Mouse (Mus musculus): ENCODE measurements around the gene Art5. TPM values are rescaled to one million over a fixed set of nuclear protein-coding genes. Genes with fewer than 3 reads are reported as not detected.
A peak's percentile ranks its signal among the peaks of the same experiment; 100 is the strongest.

Gene Art5
- polyA plus RNA-seq, 1 experiment = 6.9 TPM

DNA sequence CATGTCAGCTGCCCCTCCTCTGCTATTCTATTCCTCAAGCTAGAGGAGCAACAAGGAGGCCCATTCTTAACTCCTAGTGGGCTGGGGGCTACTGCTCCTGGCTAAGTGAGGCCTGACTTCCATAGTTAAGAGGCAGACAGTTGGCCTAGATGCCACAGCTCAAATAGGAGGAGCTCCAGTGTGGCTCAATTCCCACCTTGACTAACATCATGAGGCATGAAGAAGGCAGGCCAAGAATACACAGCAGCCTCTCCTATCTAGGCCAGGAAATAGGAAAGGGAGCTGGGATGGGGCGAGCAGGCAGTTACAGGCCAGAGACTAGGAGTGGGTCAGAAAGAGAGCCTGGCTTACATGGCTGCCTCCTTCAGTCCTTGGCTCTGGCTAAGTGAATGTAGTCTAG, 1.1 kb downstream of the Art5 start:
- Histone ChIP-seq H3K4me3 (no peak overlapping the region), H3K27me3 (ENCODE audit: control insufficient read depth, insufficient read depth, insufficient read length) (peaks cover 20% of the 10 kb centered on the region), H3ac (ENCODE audit: control insufficient read depth, insufficient read length) (no peak overlapping the region), H3K36me3 (ENCODE audit: control insufficient read depth, insufficient read depth) (no peaks in the 10 kb centered on the region), H3K4me2 (ENCODE audit: low read depth) (no peak overlapping the region), H3K79me2 (ENCODE audit: control insufficient read depth, insufficient read depth) (no peaks in the 10 kb centered on the region)
- TF ChIP-seq POLR2AphosphoS2 (IDR thresholded peaks at IDR 0.05; ENCODE audit: insufficient read length, low read depth) (peak; percentile 12), REST (IDR thresholded peaks at IDR 0.05; ENCODE audit: insufficient read depth, insufficient read length) (no peak)

DNA sequence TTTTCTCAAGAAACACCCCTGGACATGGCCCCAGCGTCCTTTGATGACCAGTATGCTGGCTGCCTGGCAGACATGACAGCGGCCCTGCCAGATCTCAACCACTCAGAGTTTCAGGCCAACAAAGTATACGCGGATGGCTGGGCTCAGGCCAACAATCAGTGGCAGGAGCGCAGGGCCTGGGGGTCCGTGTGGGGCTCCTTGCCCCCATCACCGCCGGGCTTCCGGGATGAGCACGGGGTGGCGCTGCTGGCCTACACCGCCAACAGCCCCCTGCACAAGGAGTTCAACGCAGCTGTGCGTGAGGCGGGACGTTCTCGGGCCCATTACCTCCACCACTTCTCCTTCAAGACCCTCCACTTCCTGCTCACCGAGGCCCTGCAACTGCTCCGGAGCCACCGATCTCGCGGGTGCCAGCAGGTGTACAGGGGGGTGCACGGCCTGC, 2.6 kb downstream of the Art5 start:
- Histone ChIP-seq H3K4me2 (ENCODE audit: low read depth) (no peak overlapping the region), H3ac (ENCODE audit: control insufficient read depth, insufficient read length) (no peak overlapping the region), H3K79me2 (ENCODE audit: control insufficient read depth, insufficient read depth) (no peaks in the 10 kb centered on the region), H3K36me3 (ENCODE audit: control insufficient read depth, insufficient read depth) (no peaks in the 10 kb centered on the region), H3K4me3 (no peak overlapping the region), H3K27me3 (ENCODE audit: control insufficient read depth, insufficient read depth, insufficient read length) (peaks cover 15% of the 10 kb centered on the region)
- TF ChIP-seq POLR2A (IDR thresholded peaks at IDR 0.05; ENCODE audit: insufficient read length, low read depth) (no peak), MYOG (IDR thresholded peaks at IDR 0.05; ENCODE audit: control insufficient read depth in 1 of 3, insufficient read depth in 1 of 3, insufficient read length in 2 of 3, low read depth in 2 of 3) (no peak), USF1 (IDR thresholded peaks at IDR 0.05; ENCODE audit: low read depth) (no peak), TCF12 (IDR thresholded peaks at IDR 0.05; ENCODE audit: insufficient read depth, poor library complexity, severe bottlenecking) (no peak), REST (IDR thresholded peaks at IDR 0.05; ENCODE audit: insufficient read depth, insufficient read length) (no peak), CEBPB (IDR thresholded peaks at IDR 0.05; ENCODE audit: insufficient read depth, poor library complexity, severe bottlenecking) (no peak), E2F4 (IDR thresholded peaks at IDR 0.05; ENCODE audit: insufficient read depth) (no peak), TCF3 (IDR thresholded peaks at IDR 0.05; ENCODE audit: insufficient read length, low read depth) (no peak), MYOD1 (IDR thresholded peaks at IDR 0.05; ENCODE audit: control insufficient read depth in 1 of 3, insufficient read length in 2 of 3, low read depth in 2 of 3) (no peak), POLR2AphosphoS2 (IDR thresholded peaks at IDR 0.05; ENCODE audit: insufficient read length, low read depth) (no peak), SRF (IDR thresholded peaks at IDR 0.05; ENCODE audit: control insufficient read depth, insufficient read length, low read depth) (no peak), MAX (IDR thresholded peaks at IDR 0.05; ENCODE audit: low read depth) (no peak)

- H3K4me2 ChIP-seq (ENCODE audit: low read depth) = peak overlapping the region; percentile 68
- peaks cover 15% of the 10 kb centered on the region for H3K27me3 ChIP-seq (ENCODE audit: control insufficient read depth, insufficient read depth, insufficient read length)
- H3ac ChIP-seq (ENCODE audit: control insufficient read depth, insufficient read length) = no peak overlapping the region
- no peaks in the 10 kb centered on the region for H3K79me2 ChIP-seq (ENCODE audit: control insufficient read depth, insufficient read depth)
- no peaks in the 10 kb centered on the region for H3K36me3 ChIP-seq (ENCODE audit: control insufficient read depth, insufficient read depth)
- TF ChIP-seq E2F4 (IDR thresholded peaks at IDR 0.05; ENCODE audit: insufficient read depth) (no peak), SRF (IDR thresholded peaks at IDR 0.05; ENCODE audit: control insufficient read depth, insufficient read length, low read depth) (no peak), CEBPB (IDR thresholded peaks at IDR 0.05; ENCODE audit: insufficient read depth, poor library complexity, severe bottlenecking) (no peak), POLR2AphosphoS2 (IDR thresholded peaks at IDR 0.05; ENCODE audit: insufficient read length, low read depth) (no peak), REST (IDR thresholded peaks at IDR 0.05; ENCODE audit: insufficient read depth, insufficient read length) (no peak), MYOD1 (IDR thresholded peaks at IDR 0.05; ENCODE audit: control insufficient read depth in 1 of 3, insufficient read length in 2 of 3, low read depth in 2 of 3) (no peak), MAX (IDR thresholded peaks at IDR 0.05; ENCODE audit: low read depth) (no peak), TCF3 (IDR thresholded peaks at IDR 0.05; ENCODE audit: insufficient read length, low read depth) (no peak), POLR2A (IDR thresholded peaks at IDR 0.05; ENCODE audit: insufficient read length, low read depth) (no peak), USF1 (IDR thresholded peaks at IDR 0.05; ENCODE audit: low read depth) (no peak), MYOG (IDR thresholded peaks at IDR 0.05; ENCODE audit: control insufficient read depth in 1 of 3, insufficient read depth in 1 of 3, insufficient read length in 2 of 3, low read depth in 2 of 3) (no peak), TCF12 (IDR thresholded peaks at IDR 0.05; ENCODE audit: insufficient read depth, poor library complexity, severe bottlenecking) (no peak)
- H3K4me3 ChIP-seq = no peak overlapping the region
Measured at GRCm38 (mm10) chr7:102104126-102104525, 5.2 kb downstream of the Art5 start.

DNA sequence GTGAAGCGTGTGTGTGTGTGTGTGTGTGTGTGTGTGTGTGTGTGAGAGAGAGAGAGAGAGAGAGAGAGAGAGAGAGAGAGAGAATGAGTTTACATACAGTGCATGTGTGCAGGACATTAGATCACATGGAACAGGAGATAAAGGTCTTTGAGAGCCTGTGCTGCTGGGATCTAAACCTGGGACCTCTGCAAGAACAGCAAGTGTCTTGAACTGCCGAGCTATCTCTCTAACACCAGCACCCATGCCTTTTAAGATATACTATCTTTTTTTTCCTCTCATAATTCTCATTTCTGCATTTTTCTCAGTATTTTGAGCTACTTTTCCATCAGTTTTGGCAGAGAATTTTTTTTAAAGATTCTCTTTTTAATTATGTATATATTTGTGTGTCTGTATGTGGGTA, 5.7 kb downstream of the Art5 start:
- Histone ChIP-seq H3K79me2 (ENCODE audit: control insufficient read depth, insufficient read depth) (no peaks in the 10 kb centered on the region), H3K4me3 (peak overlapping the region; percentile 23), H3ac (ENCODE audit: control insufficient read depth, insufficient read length) (no peak overlapping the region), H3K27me3 (ENCODE audit: control insufficient read depth, insufficient read depth, insufficient read length) (peaks cover 15% of the 10 kb centered on the region), H3K4me2 (ENCODE audit: low read depth) (peak overlapping the region; percentile 68), H3K36me3 (ENCODE audit: control insufficient read depth, insufficient read depth) (no peaks in the 10 kb centered on the region)
- TF ChIP-seq CEBPB (IDR thresholded peaks at IDR 0.05; ENCODE audit: insufficient read depth, poor library complexity, severe bottlenecking) (no peak), TCF3 (IDR thresholded peaks at IDR 0.05; ENCODE audit: insufficient read length, low read depth) (no peak), MYOG (IDR thresholded peaks at IDR 0.05; ENCODE audit: control insufficient read depth in 1 of 3, insufficient read depth in 1 of 3, insufficient read length in 2 of 3, low read depth in 2 of 3) (no peak), SRF (IDR thresholded peaks at IDR 0.05; ENCODE audit: control insufficient read depth, insufficient read length, low read depth) (no peak), E2F4 (IDR thresholded peaks at IDR 0.05; ENCODE audit: insufficient read depth) (no peak), MAX (IDR thresholded peaks at IDR 0.05; ENCODE audit: low read depth) (no peak), REST (IDR thresholded peaks at IDR 0.05; ENCODE audit: insufficient read depth, insufficient read length) (no peak), USF1 (IDR thresholded peaks at IDR 0.05; ENCODE audit: low read depth) (no peak)

GRCm38 (mm10) chr7:102102696-102103095, 6.6 kb downstream of the Art5 start:
- H3K36me3 ChIP-seq (ENCODE audit: control insufficient read depth, insufficient read depth) = no peaks in the 10 kb centered on the region
- H3K27me3 ChIP-seq (ENCODE audit: control insufficient read depth, insufficient read depth, insufficient read length) = peaks cover 15% of the 10 kb centered on the region
- TF ChIP-seq MYOG (IDR thresholded peaks at IDR 0.05; ENCODE audit: control insufficient read depth in 1 of 3, insufficient read depth in 1 of 3, insufficient read length in 2 of 3, low read depth in 2 of 3) (no peak), MYOD1 (IDR thresholded peaks at IDR 0.05; ENCODE audit: control insufficient read depth in 1 of 3, insufficient read length in 2 of 3, low read depth in 2 of 3) (no peak), TCF12 (IDR thresholded peaks at IDR 0.05; ENCODE audit: insufficient read depth, poor library complexity, severe bottlenecking) (no peak), E2F4 (IDR thresholded peaks at IDR 0.05; ENCODE audit: insufficient read depth) (no peak), POLR2A (IDR thresholded peaks at IDR 0.05; ENCODE audit: insufficient read length, low read depth) (no peak), CEBPB (IDR thresholded peaks at IDR 0.05; ENCODE audit: insufficient read depth, poor library complexity, severe bottlenecking) (no peak), POLR2AphosphoS2 (IDR thresholded peaks at IDR 0.05; ENCODE audit: insufficient read length, low read depth) (no peak), TCF3 (IDR thresholded peaks at IDR 0.05; ENCODE audit: insufficient read length, low read depth) (no peak), USF1 (IDR thresholded peaks at IDR 0.05; ENCODE audit: low read depth) (no peak), MAX (IDR thresholded peaks at IDR 0.05; ENCODE audit: low read depth) (no peak), REST (IDR thresholded peaks at IDR 0.05; ENCODE audit: insufficient read depth, insufficient read length) (no peak), SRF (IDR thresholded peaks at IDR 0.05; ENCODE audit: control insufficient read depth, insufficient read length, low read depth) (no peak)
- H3K4me3 ChIP-seq = peak overlapping the region; percentile 23
- H3K4me2 ChIP-seq (ENCODE audit: low read depth) = peak overlapping the region; percentile 68
- no peak overlapping the region for H3ac ChIP-seq (ENCODE audit: control insufficient read depth, insufficient read length)
- no peaks in the 10 kb centered on the region for H3K79me2 ChIP-seq (ENCODE audit: control insufficient read depth, insufficient read depth)

All from myocyte (in vitro differentiated cells).